Mouse (Mus musculus): ENCODE results near the gene Tmem43. TPM values are rescaled to one million over a fixed set of nuclear protein-coding genes. Genes with fewer than 3 reads are reported as not detected.

The Tmem43 gene
- polyA plus RNA-seq (2012): 7.6 and 10.3 TPM in 2 replicates

GRCm38 (mm10) chr6:91472868-91473804 is at the start of gene Tmem43, which contains the start of gene Chchd4:
TSS of gene Tmem43 (plus strand) at chr6:91473703.
TSS of gene Chchd4 (minus strand) at chr6:91473546.

GRCm38 (mm10) chr6:91515545-91516449 is 42.3 kb downstream of the Tmem43 start, which contains the start of the genes Xpc and Lsm3:
TSS of gene Xpc (minus strand) at chr6:91515888.
TSS of gene Lsm3 (plus strand) at chr6:91515928.

Other genes with a start within 250 kb of the Tmem43 start
- not detected in 2 replicates for gene Wnt7a, start 62.3 kb upstream of the Tmem43 start, polyA plus RNA-seq (2012)
- 11.5 and 11.9 TPM in 2 replicates for gene Chchd4, start 157 bp upstream of the Tmem43 start, polyA plus RNA-seq (2012)
- 18.7 and 26.0 TPM in 2 replicates for gene Xpc, start 42.2 kb downstream of the Tmem43 start, polyA plus RNA-seq (2012)
- gene Lsm3, start 42.2 kb downstream of the Tmem43 start, polyA plus RNA-seq (2012): 16.2 and 21.4 TPM in 2 replicates
- gene Slc6a6, start 210.3 kb downstream of the Tmem43 start, polyA plus RNA-seq (2012): 23.9 and 28.0 TPM in 2 replicates

All from megakaryocyte-erythroid progenitor cell, adult 5 weeks (primary cell).